Mouse (Mus musculus) neural tube, embryonic 11.5 days (tissue): ENCODE results near the gene Pik3r6. TPM values are rescaled to one million over a fixed set of nuclear protein-coding genes. Genes with fewer than 3 reads are reported as not detected.

Experiments used
- ATAC-seq: fragments of 200-750 bp; cut with Nextera tagmentation; 2 replicates; pipeline ENCODE4 v1.8.0; 2017; ENCODE audit warnings: moderate number of reproducible peaks, mild to moderate bottlenecking, moderate TSS enrichment, moderate library complexity; ENCODE audit not compliant: insufficient read depth, low FRiP score, low TSS enrichment
- DNase-seq: peaks from one replicate; pipeline ENCODE4 v3.0.0-alpha.2; 2015; ENCODE audit warnings: low spot score
- H3K27ac ChIP-seq: fragments of 300-500 bp; sonication (generic); 2 replicates; pipeline ENCODE4 v1.5.1; 2014; ENCODE audit warnings: low read depth, mild to moderate bottlenecking, low read length
- H3K27me3 ChIP-seq: fragments of 300-500 bp; sonication (generic); 2 replicates; pipeline ENCODE4 v1.6.1; 2014; ENCODE audit warnings: mild to moderate bottlenecking, low read length, mixed read lengths; ENCODE audit not compliant: control insufficient read depth, insufficient read depth
- H3K36me3 ChIP-seq: fragments of 300-500 bp; sonication (generic); 2 replicates; pipeline ENCODE4 v1.6.1; 2014; ENCODE audit warnings: mild to moderate bottlenecking, low read length, moderate library complexity, mixed read lengths; ENCODE audit not compliant: control insufficient read depth, insufficient read depth
- H3K4me1 ChIP-seq: fragments of 300-500 bp; sonication (generic); 2 replicates; pipeline ENCODE4 v1.6.1; 2014; ENCODE audit warnings: low read length, mixed read lengths; ENCODE audit not compliant: control insufficient read depth, insufficient read depth
- H3K4me2 ChIP-seq: fragments of 300-500 bp; sonication (generic); 2 replicates; pipeline ENCODE4 v1.6.1; 2014; ENCODE audit warnings: low read depth, mild to moderate bottlenecking, moderate library complexity
- H3K4me3 ChIP-seq: fragments of 300-500 bp; sonication (generic); 2 replicates; pipeline ENCODE4 v1.5.1; 2014; ENCODE audit warnings: low read depth, low read length
- H3K9ac ChIP-seq: fragments of 300-500 bp; sonication (generic); 2 replicates; pipeline ENCODE4 v1.6.1; 2014; ENCODE audit warnings: mild to moderate bottlenecking, low read length
- H3K9me3 ChIP-seq: fragments of 300-500 bp; sonication (generic); 2 replicates; pipeline ENCODE4 v1.6.1; 2016; ENCODE audit warnings: low read length; ENCODE audit not compliant: control insufficient read depth
- WGBS: fragments of 180-500 bp; shearing (Covaris S2); extraction: QIAGEN DNeasy Blood & Tissue Kit; methylation state at CpG from one replicate; pipeline ENCODE4 v1.1.7; 2014; 5-methylcytosine and 5-hydroxymethylcytosine counted together
- polyA plus RNA-seq: library from polyadenylated mRNA; unstranded; fragments of >200 nt; fragmentation: Nextera tagmentation; extraction: Ambion mirVana; gene quantifications from 2 replicates; pipeline ENCODE4 v1.2.1, GENCODE M21; 2014

Pik3r6 gene
- 1.6 and 2.5 TPM in 2 replicates for polyA plus RNA-seq

DNA sequence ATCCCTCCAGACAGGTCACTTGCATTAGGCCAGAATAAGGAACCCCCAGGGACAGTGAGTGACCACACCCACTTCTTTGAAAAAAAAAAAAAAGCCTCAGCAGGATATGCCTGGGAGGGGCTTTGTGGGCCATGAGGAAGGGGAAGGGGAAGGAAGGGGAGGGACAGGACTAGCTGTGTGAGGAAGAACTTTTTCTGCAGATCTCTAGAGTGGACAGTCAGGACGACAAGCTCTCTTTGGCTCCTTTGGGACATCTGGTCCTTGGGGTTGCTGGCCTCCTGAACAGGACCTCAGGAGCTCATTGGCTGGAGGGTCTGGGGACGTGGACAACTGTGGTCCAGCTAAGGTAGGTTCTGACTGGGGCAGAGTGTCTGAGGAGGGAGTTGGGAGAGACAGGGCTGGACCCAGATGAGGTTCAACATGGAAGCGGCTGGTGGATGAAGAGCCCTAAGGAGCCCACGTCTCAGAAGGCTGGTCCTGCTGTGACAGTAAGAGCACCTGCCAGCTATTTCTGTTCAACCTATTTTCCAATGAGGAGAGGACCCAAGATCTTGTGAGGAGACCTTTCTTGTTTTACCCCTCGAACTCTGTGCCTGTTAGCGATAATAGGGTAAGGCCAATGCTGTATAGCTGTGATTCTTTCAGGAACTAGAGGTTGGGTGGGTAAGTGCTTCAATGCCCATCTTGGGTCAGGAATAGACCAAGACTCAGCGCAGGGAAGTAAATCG lies at the start of gene Pik3r6:
Gene Pik3r6 (plus strand): TSS at position 118 of the 728 bp plus-strand sequence.
- H3K4me2 ChIP-seq: no peak within 1 kb of the TSS
- H3K4me1 ChIP-seq: no peaks in the 10 kb centered on the region
- H3K9ac ChIP-seq: no peak within 1 kb of the TSS
- H3K9me3 ChIP-seq: no peaks in the 10 kb centered on the region
- WGBS: 86% methylated on average over 8 of the region's 8 CpGs
- no peaks in the 10 kb centered on the region for H3K36me3 ChIP-seq
- H3K27ac ChIP-seq: no peak within 1 kb of the TSS
- no peaks in the 10 kb centered on the region for H3K27me3 ChIP-seq
- DNase-seq (no peak), ATAC-seq (no peak)
- H3K4me3 ChIP-seq: no peak within 1 kb of the TSS

DNA sequence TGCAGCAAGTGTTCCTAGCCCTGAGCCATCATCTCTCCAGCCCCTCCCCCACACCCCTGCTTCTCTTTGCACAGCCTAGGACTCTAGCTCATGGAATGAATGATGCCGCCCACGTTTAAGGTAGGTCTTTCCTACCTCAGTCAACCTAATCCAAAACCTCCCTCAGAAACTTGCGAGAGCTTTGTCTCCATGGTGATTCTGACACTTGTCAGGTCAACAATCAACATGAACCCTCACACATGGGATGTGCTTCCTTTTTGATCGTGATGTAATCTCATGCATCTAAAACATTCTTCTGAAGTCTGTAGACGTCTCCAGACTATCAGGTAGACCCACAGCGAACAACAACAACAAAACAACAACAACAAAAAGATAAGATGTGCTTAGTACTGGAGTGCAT lies 49.5 kb upstream of the Pik3r6 start:
- Histone ChIP-seq H3K27ac (no peak overlapping the region), H3K36me3 (no peaks in the 10 kb centered on the region), H3K9me3 (no peaks in the 10 kb centered on the region), H3K4me2 (no peak overlapping the region), H3K4me3 (no peak overlapping the region), H3K4me1 (peaks cover 7% of the 10 kb centered on the region), H3K27me3 (no peaks in the 10 kb centered on the region), H3K9ac (no peak overlapping the region)
- ATAC-seq (no peak), DNase-seq (no peak)
- WGBS: 76% methylated on average over 6 of the region's 6 CpGs

DNA sequence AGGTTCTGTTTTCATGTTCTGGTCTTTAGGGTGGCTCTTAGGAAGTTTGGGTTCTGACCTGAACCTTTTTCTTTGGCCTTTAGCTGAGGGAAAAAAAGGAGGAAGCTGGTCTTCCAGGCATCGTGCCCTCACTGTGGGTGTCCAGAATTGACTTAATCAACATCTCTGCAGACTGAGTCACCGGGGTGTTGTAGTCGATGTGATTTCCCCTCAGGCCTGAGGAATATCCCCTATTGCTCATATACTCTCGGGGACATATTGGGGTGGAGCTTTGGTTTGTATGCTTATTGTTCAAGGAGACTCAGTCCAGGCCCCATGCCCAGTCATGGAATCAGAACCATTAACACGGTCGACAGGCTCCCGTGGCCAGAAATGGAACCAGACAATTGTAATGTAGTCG lies 44.7 kb upstream of the Pik3r6 start:
- Histone ChIP-seq H3K27ac (no peak overlapping the region), H3K4me2 (no peak overlapping the region), H3K36me3 (no peaks in the 10 kb centered on the region), H3K4me3 (no peak overlapping the region), H3K4me1 (no peaks in the 10 kb centered on the region), H3K9me3 (no peaks in the 10 kb centered on the region), H3K9ac (no peak overlapping the region), H3K27me3 (no peaks in the 10 kb centered on the region)
- ATAC-seq (no peak), DNase-seq (no peak)
- WGBS: 79% methylated on average over 8 of the region's 8 CpGs

DNA sequence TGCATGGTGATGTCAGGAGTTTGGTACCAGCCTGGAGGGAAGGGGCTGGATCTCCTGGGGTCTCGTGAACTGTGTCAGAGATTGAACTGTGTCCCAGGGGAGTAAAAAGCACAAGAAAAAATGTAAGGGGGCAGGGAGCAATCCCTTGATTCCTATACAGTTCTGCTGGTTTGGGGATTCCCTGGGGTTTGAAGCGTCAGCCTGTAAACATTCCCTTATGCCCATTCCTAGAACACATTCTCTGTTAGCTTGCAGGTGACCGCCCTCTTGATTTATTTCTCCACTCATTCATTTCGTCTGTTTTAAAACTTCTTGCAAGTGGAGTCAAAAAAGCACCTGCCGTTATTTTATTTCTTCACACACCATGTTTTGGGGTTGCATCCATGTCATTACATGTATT lies 43.8 kb upstream of the Pik3r6 start:
- Histone ChIP-seq H3K36me3 (no peaks in the 10 kb centered on the region), H3K4me3 (no peak overlapping the region), H3K4me2 (no peak overlapping the region), H3K9ac (no peak overlapping the region), H3K27ac (no peak overlapping the region), H3K27me3 (no peaks in the 10 kb centered on the region), H3K4me1 (no peaks in the 10 kb centered on the region), H3K9me3 (no peaks in the 10 kb centered on the region)
- WGBS: 80% methylated on average over 5 of the region's 5 CpGs
- DNase-seq: no peak
- no peak for ATAC-seq

DNA sequence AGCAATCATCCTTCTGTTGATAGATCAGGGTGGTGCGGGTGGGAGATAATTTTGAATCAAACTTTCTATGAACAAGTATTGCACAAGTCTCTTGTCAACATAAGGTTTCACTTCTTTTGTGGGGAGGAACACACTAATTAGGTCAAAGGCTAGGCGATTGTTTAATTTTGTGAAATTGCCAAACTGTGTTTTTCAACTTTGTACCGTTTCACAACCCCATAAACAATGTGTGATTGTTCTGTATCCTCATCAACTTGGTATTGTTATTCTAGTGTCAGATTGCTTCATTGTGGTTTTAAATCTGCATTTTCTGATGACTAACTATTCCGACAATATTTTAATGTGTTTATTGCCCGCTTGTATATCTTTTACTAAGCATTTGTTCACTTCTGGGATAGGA lies 43.3 kb upstream of the Pik3r6 start:
- Histone ChIP-seq H3K9ac (no peak overlapping the region), H3K4me2 (no peak overlapping the region), H3K36me3 (no peaks in the 10 kb centered on the region), H3K4me1 (no peaks in the 10 kb centered on the region), H3K4me3 (no peak overlapping the region), H3K27ac (no peak overlapping the region), H3K27me3 (no peaks in the 10 kb centered on the region), H3K9me3 (no peaks in the 10 kb centered on the region)
- WGBS: 93% methylated on average over 5 of the region's 5 CpGs
- ATAC-seq (no peak), DNase-seq (no peak)

DNA sequence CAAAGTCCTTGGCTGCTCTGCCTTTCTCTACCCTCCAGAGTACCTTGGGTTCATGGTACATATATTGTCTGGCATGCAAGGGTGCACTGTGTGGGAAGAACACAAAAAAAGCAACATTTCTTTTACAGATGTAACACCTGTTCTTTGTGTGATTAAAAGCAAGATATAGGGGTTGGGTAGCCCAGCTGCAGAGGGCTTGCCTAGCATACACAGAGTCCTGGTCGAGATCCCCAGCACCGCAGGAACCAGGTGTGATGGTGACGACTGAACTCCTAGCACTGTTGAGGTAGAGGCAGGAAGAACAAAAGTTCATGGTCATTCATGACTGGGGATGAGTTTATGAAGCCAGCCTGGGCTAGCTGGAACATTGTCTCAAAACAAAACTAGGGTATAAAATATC lies 40.1 kb upstream of the Pik3r6 start:
- H3K9ac ChIP-seq: no peak overlapping the region
- no peaks in the 10 kb centered on the region for H3K36me3 ChIP-seq
- no peaks in the 10 kb centered on the region for H3K27me3 ChIP-seq
- no peak overlapping the region for H3K4me3 ChIP-seq
- ATAC-seq: no peak
- no peak for DNase-seq
- WGBS: 90% methylated on average over 3 of the region's 3 CpGs
- no peak overlapping the region for H3K27ac ChIP-seq
- no peak overlapping the region for H3K4me2 ChIP-seq
- no peaks in the 10 kb centered on the region for H3K9me3 ChIP-seq
- H3K4me1 ChIP-seq: no peaks in the 10 kb centered on the region

DNA sequence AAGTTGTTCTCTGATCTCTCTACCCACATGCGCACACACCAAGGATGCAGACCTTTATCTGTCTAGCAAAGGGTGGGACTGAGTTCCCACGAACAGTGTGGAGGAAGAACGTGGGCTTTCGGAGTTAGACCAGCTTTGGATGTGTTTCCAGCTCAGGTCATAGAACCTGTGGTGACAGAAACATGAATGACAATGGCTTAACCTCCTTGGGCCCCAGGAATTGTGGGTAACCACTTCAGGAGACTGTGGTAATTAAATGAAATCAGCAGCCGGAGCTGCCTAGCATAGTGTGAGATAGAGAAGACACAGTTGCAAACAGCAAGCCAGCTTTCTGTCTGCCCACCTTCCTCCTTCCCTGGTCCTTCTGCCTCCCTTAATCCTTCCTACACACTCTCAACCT lies 38.6 kb upstream of the Pik3r6 start:
- Histone ChIP-seq H3K4me3 (no peak overlapping the region), H3K27ac (no peak overlapping the region), H3K9me3 (no peaks in the 10 kb centered on the region), H3K27me3 (no peaks in the 10 kb centered on the region), H3K9ac (no peak overlapping the region), H3K36me3 (no peaks in the 10 kb centered on the region), H3K4me1 (no peaks in the 10 kb centered on the region), H3K4me2 (no peak overlapping the region)
- DNase-seq: no peak
- no peak for ATAC-seq
- 81% methylated on average over 5 of the region's 5 CpGs for WGBS

DNA sequence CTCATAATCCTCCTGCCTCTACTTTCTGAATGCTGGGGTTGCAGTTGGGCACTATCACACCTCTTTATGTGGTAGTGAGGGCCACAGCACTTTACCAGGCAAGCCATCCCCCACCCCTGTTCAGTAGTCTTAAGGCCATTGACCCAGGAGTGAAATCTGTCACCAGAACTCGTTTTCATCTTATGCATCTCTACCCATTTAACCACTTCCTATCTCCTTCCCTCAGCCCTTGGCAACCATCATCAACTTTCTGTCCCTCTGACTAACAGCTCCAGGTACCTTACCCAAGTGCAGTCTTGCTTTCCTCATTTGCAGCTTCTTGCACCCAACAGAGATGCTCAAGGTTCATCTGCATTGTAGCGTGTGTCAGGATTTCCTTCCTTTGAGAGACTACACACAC lies 37.7 kb upstream of the Pik3r6 start:
- H3K4me3 ChIP-seq: no peak overlapping the region
- no peak overlapping the region for H3K9ac ChIP-seq
- 73% methylated on average over 2 of the region's 2 CpGs for WGBS
- H3K27ac ChIP-seq: no peak overlapping the region
- no peaks in the 10 kb centered on the region for H3K4me1 ChIP-seq
- H3K4me2 ChIP-seq: no peak overlapping the region
- no peaks in the 10 kb centered on the region for H3K27me3 ChIP-seq
- no peak for ATAC-seq
- no peaks in the 10 kb centered on the region for H3K9me3 ChIP-seq
- no peaks in the 10 kb centered on the region for H3K36me3 ChIP-seq
- no peak for DNase-seq

DNA sequence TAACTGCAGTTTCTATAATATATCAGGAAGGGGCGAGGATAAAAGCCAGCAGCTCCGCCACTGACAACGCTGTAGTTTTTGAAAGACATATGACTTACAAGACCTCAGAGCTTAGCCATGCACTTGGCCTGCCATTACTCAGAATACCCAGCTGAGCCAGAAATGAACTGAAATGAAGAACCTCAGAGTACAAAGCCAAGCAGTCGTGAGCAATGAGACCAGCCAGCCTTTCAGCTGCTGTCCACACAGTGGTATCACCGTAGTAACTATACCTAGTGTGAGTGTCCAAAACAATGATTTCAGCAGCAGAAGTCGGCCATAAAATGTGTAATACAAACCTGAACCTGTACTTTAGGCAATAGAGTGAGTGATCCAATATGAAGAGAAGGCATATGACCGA lies 35.4 kb upstream of the Pik3r6 start:
- 83% methylated on average over 7 of the region's 7 CpGs for WGBS
- Histone ChIP-seq H3K27me3 (no peaks in the 10 kb centered on the region), H3K36me3 (no peaks in the 10 kb centered on the region), H3K4me1 (no peaks in the 10 kb centered on the region), H3K4me3 (no peak overlapping the region), H3K4me2 (no peak overlapping the region), H3K9me3 (no peaks in the 10 kb centered on the region), H3K9ac (no peak overlapping the region), H3K27ac (no peak overlapping the region)
- ATAC-seq: no peak
- DNase-seq: no peak
